Mouse (Mus musculus) E14TG2a.4 (cell line): ENCODE data around the gene Atxn10.

Source experiments
- H3K27me3 ChIP-seq: 2 replicates; pipeline ENCODE4 v1.6.1; 2014; ENCODE audit warnings: low read length, control low read depth; ENCODE audit not compliant: insufficient read depth
- H3K36me3 ChIP-seq: 2 replicates; pipeline ENCODE4 v1.6.1; 2014; ENCODE audit warnings: low read length, control low read depth; ENCODE audit not compliant: insufficient read depth
- H3K4me1 ChIP-seq: replicated peaks from 2 replicates; pipeline ENCODE4 v1.6.1; 2014; ENCODE audit warnings: low read depth, low read length, control low read depth
- H3K4me3 ChIP-seq: replicated peaks from 2 replicates; pipeline ENCODE4 v1.5.1; 2014; ENCODE audit warnings: mild to moderate bottlenecking, low read length
- H3K9me3 ChIP-seq: 2 replicates; pipeline ENCODE4 v1.6.1; 2014; ENCODE audit warnings: low read length, control low read depth
- CTCF ChIP-seq: conservative IDR thresholded peaks from 2 replicates; pipeline ENCODE4 v1.5.1; 2014; ENCODE audit warnings: low read length
- NANOG ChIP-seq: IDR thresholded peaks from 2 replicates; pipeline ENCODE4 v1.6.1; 2014; ENCODE audit warnings: borderline replicate concordance, low read length, mixed read lengths
- POU5F1 ChIP-seq: IDR thresholded peaks from 2 replicates; pipeline ENCODE4 v1.6.1; 2014; ENCODE audit warnings: low read length, borderline replicate concordance

The Atxn10 gene

DNA sequence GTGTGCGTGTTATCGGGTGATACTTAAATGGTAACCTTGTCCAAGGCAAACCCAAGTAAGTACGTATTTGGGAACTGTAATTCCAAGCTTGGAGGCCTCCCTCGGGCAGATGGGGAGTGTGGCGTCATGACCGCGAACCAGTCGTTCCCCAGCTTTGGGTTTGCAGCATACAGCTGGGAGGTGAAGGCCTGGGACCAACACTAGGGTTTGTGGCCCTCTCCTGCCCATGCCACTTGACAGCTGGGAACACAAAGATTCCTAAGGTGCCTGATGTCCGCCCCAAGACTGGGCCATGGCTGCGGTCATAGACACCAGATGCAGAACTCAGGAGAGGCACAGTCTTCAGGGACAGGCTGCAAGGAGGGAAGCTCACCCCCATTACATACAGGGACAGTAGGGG, 164.2 kb downstream of the Atxn10 start:
- Histone ChIP-seq H3K4me3 (no peak overlapping the region), H3K36me3 (no peaks in the 10 kb centered on the region), H3K27me3 (peaks cover 49% of the 10 kb centered on the region), H3K4me1 (peaks cover 7% of the 10 kb centered on the region; the same call in 1 of the 2 replicates), H3K9me3 (no peaks in the 10 kb centered on the region)
- TF ChIP-seq NANOG, result no peak
- no peak for TF ChIP-seq CTCF
- TF ChIP-seq POU5F1, result no peak

DNA sequence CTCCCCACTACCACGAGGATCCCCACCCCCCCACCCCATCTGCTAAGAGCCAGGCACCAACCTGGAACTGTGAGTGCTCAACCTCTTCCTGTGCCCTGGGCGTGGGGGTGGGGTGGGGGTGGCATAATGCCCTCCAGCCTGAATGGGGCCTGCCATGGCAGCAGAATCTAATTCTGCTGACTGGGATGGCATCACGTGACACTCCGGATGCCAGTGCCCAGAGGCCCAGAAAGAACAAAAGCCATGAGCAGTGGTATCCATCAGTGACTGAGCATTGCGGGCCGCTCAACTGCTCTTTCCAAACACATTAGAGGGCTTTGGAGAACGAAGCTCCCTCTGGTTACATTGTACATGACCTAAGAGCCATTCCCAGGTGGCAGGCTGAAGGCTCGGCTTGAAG, 167.1 kb downstream of the Atxn10 start, which contains the start of gene 7530416G11Rik:
Gene 7530416G11Rik (minus strand): TSS at position 101 of the 400 bp plus-strand sequence.
- peaks cover 43% of the 10 kb centered on the region for H3K27me3 ChIP-seq
- no peaks in the 10 kb centered on the region for H3K9me3 ChIP-seq
- H3K36me3 ChIP-seq, result no peaks in the 10 kb centered on the region
- H3K4me1 ChIP-seq, result peaks cover 19% of the 10 kb centered on the region
- no peak within 1 kb of the TSS for H3K4me3 ChIP-seq
- TF ChIP-seq POU5F1, result no peak
- no peak for TF ChIP-seq NANOG
- TF ChIP-seq CTCF, result no peak

DNA sequence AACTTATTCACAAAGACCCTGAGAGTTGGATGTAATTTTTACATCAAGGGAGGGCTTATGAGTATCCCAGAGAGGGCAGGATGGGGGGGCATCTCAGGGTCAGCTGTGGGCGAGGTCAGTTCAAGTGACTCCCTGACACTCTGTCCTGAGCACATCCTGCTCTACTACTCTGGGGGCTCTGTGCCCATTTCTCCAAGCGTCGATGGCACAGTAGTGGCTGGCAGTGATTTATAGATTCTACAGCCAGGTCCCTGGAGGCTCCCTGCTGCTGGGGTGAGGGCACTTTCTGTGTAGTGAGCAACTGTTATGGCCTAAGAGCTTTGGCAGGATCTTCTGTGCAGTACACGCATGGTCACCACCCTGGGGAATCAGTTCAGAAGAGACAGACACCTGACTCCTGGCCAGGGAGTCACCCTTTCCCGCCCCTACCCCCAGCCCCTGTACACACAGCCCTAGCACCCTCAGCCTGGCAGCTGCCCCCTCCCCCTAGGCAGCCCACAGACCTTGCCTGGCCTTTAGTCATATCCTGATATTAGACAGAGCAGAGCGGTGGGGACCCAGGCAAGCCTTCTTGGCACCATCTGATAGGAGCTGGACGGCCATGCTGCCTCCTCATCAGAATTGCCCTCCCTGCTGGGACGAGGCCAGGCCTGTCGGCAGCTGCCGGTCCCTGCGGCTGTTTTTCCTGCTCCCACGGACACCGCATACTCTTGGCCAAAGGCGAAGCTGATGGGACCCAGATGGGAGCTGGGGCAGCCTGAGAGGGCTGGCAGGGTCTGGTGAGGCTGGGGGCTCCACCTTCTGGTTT, 169.3 kb downstream of the Atxn10 start:
- Histone ChIP-seq H3K9me3 (no peaks in the 10 kb centered on the region), H3K4me3 (no peak overlapping the region), H3K36me3 (no peaks in the 10 kb centered on the region), H3K27me3 (peaks cover 31% of the 10 kb centered on the region), H3K4me1 (peaks cover 18% of the 10 kb centered on the region)
- TF ChIP-seq NANOG (no peak), POU5F1 (no peak), CTCF (no peak)

DNA sequence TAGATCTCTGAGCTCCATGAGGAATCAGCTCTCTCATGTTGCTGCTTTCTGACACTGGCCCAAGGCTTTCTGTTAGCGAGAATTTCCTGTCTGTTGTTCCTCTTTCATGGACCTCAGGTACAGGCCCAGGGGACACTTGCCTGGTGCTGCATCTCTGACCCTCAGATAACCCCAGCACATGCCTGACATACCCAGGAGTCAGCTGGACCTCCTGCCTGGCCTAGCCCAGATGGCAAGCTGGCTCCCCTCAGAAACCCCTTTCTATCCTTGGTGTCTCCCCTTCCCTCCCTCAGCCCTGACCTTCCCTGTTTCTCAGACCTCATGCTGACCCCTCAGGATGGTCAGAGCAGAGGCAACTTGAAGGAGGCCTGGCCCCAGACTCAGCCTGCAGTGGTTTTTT, 170.6 kb downstream of the Atxn10 start:
- TF ChIP-seq NANOG (no peak), POU5F1 (no peak), CTCF (no peak)
- H3K36me3 ChIP-seq, result no peaks in the 10 kb centered on the region
- H3K9me3 ChIP-seq, result no peaks in the 10 kb centered on the region

DNA sequence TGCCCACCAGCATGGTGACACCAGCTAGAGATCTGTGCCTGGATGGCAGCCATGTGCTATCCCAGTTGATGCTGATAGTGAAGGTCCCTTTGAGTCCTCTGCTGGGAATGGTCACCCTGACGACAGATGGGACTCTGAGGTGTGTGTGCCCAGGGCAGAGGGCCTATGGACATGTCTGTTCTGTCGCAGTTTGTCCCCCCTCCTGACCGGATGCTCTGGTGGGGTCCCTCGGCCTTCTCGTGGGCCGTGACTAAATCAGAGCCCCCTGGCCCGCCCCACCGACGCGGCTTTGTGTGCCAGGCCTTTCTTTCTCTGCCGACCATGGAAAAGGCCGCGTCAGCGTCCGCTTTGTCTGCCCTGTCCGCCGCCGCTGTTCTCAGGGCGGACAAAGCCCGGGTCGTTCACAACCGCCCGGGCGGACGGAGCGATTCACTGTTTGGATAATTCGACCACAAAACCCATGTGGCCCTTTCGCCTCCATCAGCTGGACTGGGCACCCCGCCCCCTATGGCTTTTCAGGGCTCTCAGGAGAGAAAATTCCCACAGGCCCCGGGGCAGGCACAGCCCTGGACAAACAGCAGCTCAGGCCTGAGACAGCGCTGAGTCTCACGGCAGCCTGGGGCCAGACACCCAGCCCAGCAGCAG, 171.4 kb downstream of the Atxn10 start:
- Histone ChIP-seq H3K9me3 (no peaks in the 10 kb centered on the region), H3K4me3 (peak overlapping the region; percentile 72)
- TF ChIP-seq POU5F1, result no peak
- no peak for TF ChIP-seq CTCF
- TF ChIP-seq NANOG, result no peak

More for the DNA sequence above, 170.6 kb downstream of the Atxn10 start:
- Histone ChIP-seq H3K27me3 (peaks cover 30% of the 10 kb centered on the region), H3K4me1 (peaks cover 18% of the 10 kb centered on the region), H3K4me3 (no peak overlapping the region)

More for the DNA sequence above, 171.4 kb downstream of the Atxn10 start:
- Histone ChIP-seq H3K27me3 (peaks cover 29% of the 10 kb centered on the region), H3K36me3 (no peaks in the 10 kb centered on the region), H3K4me1 (peaks cover 18% of the 10 kb centered on the region)
